Mouse (Mus musculus): ENCODE results near the gene Hhip. TPM values are rescaled to one million over a fixed set of nuclear protein-coding genes. Genes with fewer than 3 reads are reported as not detected.

Hhip gene
- polyA plus RNA-seq, 1 experiment, result 0.02 TPM

GRCm38 (mm10) chr8:79950376-79950775 is 107.4 kb downstream of the Hhip start:
- Histone ChIP-seq H3K27ac (ENCODE audit: insufficient read depth, low read length) (no peak overlapping the region), H3K4me3 (ENCODE audit: extremely low read depth, insufficient read depth, insufficient read length) (no peak overlapping the region), H3K27me3 (ENCODE audit: control insufficient read depth, insufficient read depth, low read length) (no peaks in the 10 kb centered on the region), H3K4me1 (ENCODE audit: control insufficient read depth, insufficient read depth, insufficient read length) (no peaks in the 10 kb centered on the region), H3K36me3 (ENCODE audit: control insufficient read depth, insufficient read depth, low read length) (no peaks in the 10 kb centered on the region)
- TF ChIP-seq POLR2A (IDR thresholded peaks at IDR 0.05; ENCODE audit: low read depth, low read length) (no peak), CTCF (IDR thresholded peaks at IDR 0.05; ENCODE audit: extremely low read depth, insufficient read depth, insufficient read length, insufficient replicate concordance) (no peak)
- 74% methylated on average over 3 of the region's 3 CpGs for WGBS
- DNase-seq (ENCODE audit: low read depth in 1 of 2, low spot score in 2 of 2), result no peak

- Histone ChIP-seq H3K4me1 (ENCODE audit: control insufficient read depth, insufficient read depth, insufficient read length) (no peaks in the 10 kb centered on the region; the same call in 1 of the 2 replicates), H3K27me3 (ENCODE audit: control insufficient read depth, insufficient read depth, low read length) (no peaks in the 10 kb centered on the region), H3K27ac (ENCODE audit: insufficient read depth, low read length) (no peak overlapping the region), H3K4me3 (ENCODE audit: extremely low read depth, insufficient read depth, insufficient read length) (no peak overlapping the region), H3K36me3 (ENCODE audit: control insufficient read depth, insufficient read depth, low read length) (no peaks in the 10 kb centered on the region)
- TF ChIP-seq POLR2A (IDR thresholded peaks at IDR 0.05; ENCODE audit: low read depth, low read length) (no peak), CTCF (IDR thresholded peaks at IDR 0.05; ENCODE audit: extremely low read depth, insufficient read depth, insufficient read length, insufficient replicate concordance) (no peak)
- DNase-seq (ENCODE audit: low read depth in 1 of 2, low spot score in 2 of 2), result no peak
- WGBS, result 65% methylated on average over 9 of the region's 9 CpGs
Observed at GRCm38 (mm10) chr8:79945501-79946076, 112.2 kb downstream of the Hhip start.

- H3K27me3 ChIP-seq (ENCODE audit: control insufficient read depth, insufficient read depth, low read length), result no peaks in the 10 kb centered on the region
- no peaks in the 10 kb centered on the region for H3K36me3 ChIP-seq (ENCODE audit: control insufficient read depth, insufficient read depth, low read length)
- no peaks in the 10 kb centered on the region; the same call in 1 of the 2 replicates for H3K4me1 ChIP-seq (ENCODE audit: control insufficient read depth, insufficient read depth, insufficient read length)
- no peak overlapping the region for H3K27ac ChIP-seq (ENCODE audit: insufficient read depth, low read length)
- no peak for TF ChIP-seq POLR2A (IDR thresholded peaks at IDR 0.05; ENCODE audit: low read depth, low read length)
- no peak for TF ChIP-seq CTCF (IDR thresholded peaks at IDR 0.05; ENCODE audit: extremely low read depth, insufficient read depth, insufficient read length, insufficient replicate concordance)
- 34% methylated on average over 5 of the region's 5 CpGs for WGBS
- H3K4me3 ChIP-seq (ENCODE audit: extremely low read depth, insufficient read depth, insufficient read length), result no peak overlapping the region
- peak in 1 of 2 experiments; percentile 4 for DNase-seq (ENCODE audit: low read depth in 1 of 2, low spot score in 2 of 2)
Observed at GRCm38 (mm10) chr8:79941070-79941469, 116.7 kb downstream of the Hhip start.

- DNase-seq (ENCODE audit: low read depth in 1 of 2, low spot score in 2 of 2), result no peak
- Histone ChIP-seq H3K36me3 (ENCODE audit: control insufficient read depth, insufficient read depth, low read length) (no peaks in the 10 kb centered on the region), H3K27ac (ENCODE audit: insufficient read depth, low read length) (no peak overlapping the region), H3K27me3 (ENCODE audit: control insufficient read depth, insufficient read depth, low read length) (no peaks in the 10 kb centered on the region), H3K4me3 (ENCODE audit: extremely low read depth, insufficient read depth, insufficient read length) (no peak overlapping the region), H3K4me1 (ENCODE audit: control insufficient read depth, insufficient read depth, insufficient read length) (no peaks in the 10 kb centered on the region; the same call in 1 of the 2 replicates)
- TF ChIP-seq CTCF (IDR thresholded peaks at IDR 0.05; ENCODE audit: extremely low read depth, insufficient read depth, insufficient read length, insufficient replicate concordance) (no peak), POLR2A (IDR thresholded peaks at IDR 0.05; ENCODE audit: low read depth, low read length) (no peak)
- 88% methylated on average over 9 of the region's 9 CpGs for WGBS
Observed at GRCm38 (mm10) chr8:79936856-79937445, 120.9 kb downstream of the Hhip start.

- WGBS, result 71% methylated on average over 7 of the region's 7 CpGs
- no peak for TF ChIP-seq POLR2A (IDR thresholded peaks at IDR 0.05; ENCODE audit: low read depth, low read length)
- no peak for TF ChIP-seq CTCF (IDR thresholded peaks at IDR 0.05; ENCODE audit: extremely low read depth, insufficient read depth, insufficient read length, insufficient replicate concordance)
- Histone ChIP-seq H3K27me3 (ENCODE audit: control insufficient read depth, insufficient read depth, low read length) (no peaks in the 10 kb centered on the region), H3K27ac (ENCODE audit: insufficient read depth, low read length) (no peak overlapping the region), H3K4me1 (ENCODE audit: control insufficient read depth, insufficient read depth, insufficient read length) (no peaks in the 10 kb centered on the region), H3K36me3 (ENCODE audit: control insufficient read depth, insufficient read depth, low read length) (no peaks in the 10 kb centered on the region), H3K4me3 (ENCODE audit: extremely low read depth, insufficient read depth, insufficient read length) (no peak overlapping the region)
- DNase-seq (ENCODE audit: low read depth in 1 of 2, low spot score in 2 of 2), result no peak
Observed at GRCm38 (mm10) chr8:79935793-79936192, 122.0 kb downstream of the Hhip start.

- H3K36me3 ChIP-seq (ENCODE audit: control insufficient read depth, insufficient read depth, low read length), result no peaks in the 10 kb centered on the region
- no peaks in the 10 kb centered on the region for H3K4me1 ChIP-seq (ENCODE audit: control insufficient read depth, insufficient read depth, insufficient read length)
- DNase-seq (ENCODE audit: low read depth in 1 of 2, low spot score in 2 of 2), result no peak
- 56% methylated on average over 4 of the region's 4 CpGs for WGBS
- H3K4me3 ChIP-seq (ENCODE audit: extremely low read depth, insufficient read depth, insufficient read length), result no peak overlapping the region
- H3K27me3 ChIP-seq (ENCODE audit: control insufficient read depth, insufficient read depth, low read length), result no peaks in the 10 kb centered on the region
- TF ChIP-seq POLR2A (IDR thresholded peaks at IDR 0.05; ENCODE audit: low read depth, low read length) (no peak), CTCF (IDR thresholded peaks at IDR 0.05; ENCODE audit: extremely low read depth, insufficient read depth, insufficient read length, insufficient replicate concordance) (no peak)
- H3K27ac ChIP-seq (ENCODE audit: insufficient read depth, low read length), result no peak overlapping the region
Observed at GRCm38 (mm10) chr8:79929202-79929601, 128.6 kb downstream of the Hhip start.

- Histone ChIP-seq H3K4me3 (ENCODE audit: extremely low read depth, insufficient read depth, insufficient read length) (no peak overlapping the region), H3K36me3 (ENCODE audit: control insufficient read depth, insufficient read depth, low read length) (no peaks in the 10 kb centered on the region), H3K4me1 (ENCODE audit: control insufficient read depth, insufficient read depth, insufficient read length) (no peaks in the 10 kb centered on the region), H3K27ac (ENCODE audit: insufficient read depth, low read length) (no peak overlapping the region), H3K27me3 (ENCODE audit: control insufficient read depth, insufficient read depth, low read length) (no peaks in the 10 kb centered on the region)
- TF ChIP-seq CTCF (IDR thresholded peaks at IDR 0.05; ENCODE audit: extremely low read depth, insufficient read depth, insufficient read length, insufficient replicate concordance) (no peak), POLR2A (IDR thresholded peaks at IDR 0.05; ENCODE audit: low read depth, low read length) (no peak)
- DNase-seq (ENCODE audit: low read depth in 1 of 2, low spot score in 2 of 2), result no peak
- WGBS, result 80% methylated on average over 7 of the region's 7 CpGs
Observed at GRCm38 (mm10) chr8:79917211-79917610, 140.6 kb downstream of the Hhip start.

All from spleen, adult 2 months (tissue).